Mouse (Mus musculus): ENCODE data around the gene Trpc7.

The Trpc7 gene

DNA sequence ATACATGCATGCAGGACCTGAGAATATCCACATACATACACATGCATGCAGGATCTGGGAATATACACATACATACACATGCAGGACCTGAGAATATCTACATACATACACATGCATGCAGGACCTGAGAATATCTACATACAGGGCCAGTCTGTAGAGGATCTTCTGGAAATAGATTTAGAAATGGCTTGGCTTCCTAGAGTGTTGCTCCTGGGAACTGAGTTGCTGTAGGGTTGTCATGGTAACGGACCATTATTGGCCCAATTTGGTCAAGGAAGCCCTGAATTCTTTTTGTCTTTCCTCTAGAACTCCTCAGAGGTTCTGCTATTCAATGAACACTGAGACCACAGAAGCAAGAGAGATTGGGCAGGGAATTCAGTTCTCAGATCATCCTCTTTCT lies 113.2 kb downstream of the Trpc7 start:
- DNase-seq = no peak

DNA sequence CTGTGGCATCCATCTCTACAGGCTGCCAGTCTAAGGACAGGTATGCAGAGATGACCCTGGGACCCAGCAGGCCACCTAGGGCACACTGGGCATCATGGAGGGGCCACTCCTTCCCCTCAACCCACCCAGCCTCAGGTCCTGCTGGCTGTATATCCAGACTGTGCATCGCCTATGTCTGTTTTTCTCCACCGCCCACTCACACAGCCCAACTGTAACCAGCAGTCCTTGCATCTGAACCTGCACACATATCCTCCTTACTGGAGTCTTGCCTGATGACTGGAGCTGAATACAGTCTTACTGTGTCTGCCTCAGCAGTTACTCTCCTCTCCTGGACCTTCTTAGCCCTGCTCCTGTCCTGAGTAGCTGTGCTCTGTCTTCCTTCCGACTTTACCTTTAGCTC lies 114.1 kb downstream of the Trpc7 start:
- no peak for DNase-seq

GRCm38 (mm10) chr13:56780746-56781469 lies 114.9 kb downstream of the Trpc7 start:
- no peak for DNase-seq

GRCm38 (mm10) chr13:56774304-56774703 lies 121.5 kb downstream of the Trpc7 start:
- DNase-seq = no peak

- DNase-seq = no peak
These were observed 122.4 kb downstream of the Trpc7 start for GRCm38 (mm10) chr13:56773262-56773870.

DNA sequence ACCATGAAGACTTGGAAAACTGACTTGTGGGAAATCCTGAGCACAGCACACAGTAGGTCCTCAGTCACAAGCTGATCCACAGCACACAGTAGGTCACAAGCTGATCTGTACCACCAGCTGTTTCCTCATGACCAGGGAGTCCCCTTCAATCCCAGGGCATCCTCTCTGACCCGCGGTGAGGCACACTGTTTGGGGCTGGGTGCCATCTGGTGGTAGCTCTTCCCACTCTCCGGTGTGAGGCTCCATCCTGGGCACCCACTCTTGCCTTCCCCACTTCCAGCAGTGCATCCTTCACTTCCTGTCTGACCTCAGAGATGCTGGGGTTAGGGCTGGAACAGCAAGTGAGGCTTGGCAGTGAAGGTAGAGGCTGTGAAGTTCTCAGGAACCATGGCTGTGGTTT lies 123.2 kb downstream of the Trpc7 start:
- no peak for DNase-seq

- DNase-seq = no peak
These were observed 125.0 kb downstream of the Trpc7 start for GRCm38 (mm10) chr13:56770786-56771185.

DNA sequence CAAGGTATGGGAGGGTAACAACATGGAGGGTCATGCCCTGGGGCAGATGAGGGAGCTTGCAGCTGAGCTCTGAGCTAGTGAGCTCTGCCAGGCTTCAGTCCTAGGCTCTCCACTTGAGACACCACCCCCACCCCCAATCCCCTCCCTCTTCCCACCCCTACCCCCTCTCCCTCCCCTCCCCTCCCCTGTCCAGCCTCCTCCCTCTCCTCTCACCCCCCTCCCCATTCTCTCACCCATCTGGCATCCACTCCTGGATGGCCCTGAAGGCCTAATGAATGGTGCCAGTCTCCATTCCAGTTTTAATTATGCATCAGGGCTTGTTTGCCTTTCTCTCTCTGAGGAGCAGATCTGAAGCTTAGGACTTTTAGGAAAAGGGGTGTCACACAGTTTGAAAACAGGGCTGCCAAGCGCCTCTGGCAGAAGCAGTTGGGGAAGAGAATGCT lies 125.6 kb downstream of the Trpc7 start:
- no peak for DNase-seq

GRCm38 (mm10) chr13:56769431-56769830 lies 126.4 kb downstream of the Trpc7 start:
- no peak for DNase-seq

DNA sequence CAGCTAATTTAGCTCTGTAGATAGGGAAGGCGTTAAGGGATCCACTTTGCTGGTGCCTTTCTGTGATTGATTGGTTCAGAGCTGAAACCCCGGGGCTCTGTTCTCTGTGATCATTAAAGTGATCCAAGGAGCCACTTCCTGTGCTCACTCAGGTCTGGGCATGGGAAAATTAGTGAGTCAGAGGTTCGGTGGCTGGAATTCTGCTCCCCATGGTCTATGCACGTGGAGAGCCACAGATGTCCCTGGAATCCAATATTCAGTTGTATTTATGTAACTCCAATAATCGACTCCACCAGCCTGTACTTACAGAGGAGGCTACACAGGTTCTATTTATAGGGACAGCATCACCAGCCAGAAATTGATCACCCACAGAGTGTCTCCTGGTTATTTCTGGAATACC lies 129.6 kb downstream of the Trpc7 start:
- DNase-seq = no peak

GRCm38 (mm10) chr13:56765284-56766032 lies 130.3 kb downstream of the Trpc7 start:
- DNase-seq = no peak

- no peak for DNase-seq
These were observed 133.2 kb downstream of the Trpc7 start for GRCm38 (mm10) chr13:56762446-56763229.

DNA sequence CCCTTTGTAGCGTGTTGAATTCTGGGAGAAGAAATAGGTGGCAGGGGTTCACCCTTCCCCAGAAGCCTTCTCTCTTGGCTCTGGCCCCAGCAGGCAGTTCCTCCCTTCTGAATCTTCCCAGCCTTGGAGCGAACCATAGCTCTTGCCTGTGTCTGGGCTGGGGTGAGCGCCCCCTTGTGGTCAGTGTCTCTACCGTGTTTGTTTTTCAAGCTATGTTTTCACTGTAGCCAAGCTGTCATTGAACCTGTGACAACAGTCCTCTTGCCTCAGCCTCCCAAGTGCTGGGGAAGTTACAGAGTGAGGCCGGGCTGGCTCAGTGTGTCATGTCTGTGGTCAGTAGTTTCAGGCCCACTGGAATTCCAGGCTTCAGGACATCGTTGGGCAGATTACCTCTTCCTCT lies 137.3 kb downstream of the Trpc7 start:
- peak; percentile 63 for DNase-seq

DNA sequence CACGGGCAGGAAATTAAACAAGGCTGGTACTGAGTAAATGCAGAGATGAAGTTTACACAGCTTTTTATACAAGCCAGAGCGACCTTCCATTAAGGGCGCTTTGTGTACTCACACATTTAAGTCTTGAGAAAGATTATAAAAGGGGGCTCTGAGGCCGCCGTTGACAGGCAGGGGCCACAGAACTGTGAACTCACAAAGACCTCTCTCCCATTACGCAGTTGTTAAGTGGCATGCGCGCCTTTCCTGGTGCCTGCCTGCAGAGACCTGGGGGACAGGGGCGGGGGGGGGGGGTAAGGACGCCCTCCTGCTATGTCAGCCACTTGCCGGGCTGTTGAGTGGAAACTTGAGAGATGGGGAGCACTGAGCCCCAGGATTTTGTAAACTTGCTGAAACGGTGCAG lies 138.6 kb downstream of the Trpc7 start:
- no peak for DNase-seq

GRCm38 (mm10) chr13:56755871-56756270 lies 139.9 kb downstream of the Trpc7 start:
- no peak for DNase-seq

DNA sequence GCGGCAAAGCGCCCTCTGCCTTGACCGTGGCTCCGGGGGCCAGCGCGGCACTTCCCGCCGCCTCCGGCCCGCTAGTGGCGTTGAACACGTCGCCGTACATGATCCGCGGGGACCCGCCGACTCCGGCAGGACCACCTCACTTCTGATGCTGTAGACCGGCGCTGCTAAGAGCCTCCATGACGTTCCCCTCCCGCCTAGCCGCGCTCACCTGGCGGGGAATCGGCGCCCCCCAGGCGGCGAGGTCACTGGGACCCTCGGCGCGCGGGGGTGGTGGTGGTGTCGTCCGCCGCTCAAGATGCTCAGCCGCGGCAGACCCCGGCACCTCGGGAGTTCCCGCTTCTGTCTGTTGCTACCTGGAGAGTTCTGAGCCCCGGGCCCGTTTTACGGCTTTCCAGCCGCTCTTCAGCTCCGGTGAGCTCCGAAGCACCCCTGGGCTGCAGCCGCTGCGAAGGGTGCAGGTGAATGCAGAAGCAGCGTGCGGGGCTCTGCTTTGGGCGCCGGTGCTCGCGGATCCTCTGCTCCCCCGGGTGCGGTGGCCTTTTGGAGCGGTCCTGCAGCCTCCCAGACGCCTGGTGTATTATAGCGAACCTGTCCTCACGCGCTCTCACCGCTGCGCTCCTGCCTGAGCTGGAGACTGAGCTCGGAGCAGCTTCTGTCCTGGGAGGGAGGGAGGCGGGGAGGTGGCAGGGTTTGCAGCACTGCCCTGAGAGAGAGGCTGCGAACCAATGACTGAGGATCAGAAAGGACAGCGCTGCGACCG lies 142.4 kb downstream of the Trpc7 start, which contains the start of gene Gm45623:
TSS of gene Gm45623 (minus strand) at position 636 of the 760 bp plus-strand sequence.
- DNase-seq = no peak

GRCm38 (mm10) chr13:56752474-56753191 lies 143.2 kb downstream of the Trpc7 start:
- DNase-seq = no peak

- no peak for DNase-seq
These were observed 144.0 kb downstream of the Trpc7 start for GRCm38 (mm10) chr13:56751774-56752173.

GRCm38 (mm10) chr13:56749377-56749776 lies 146.4 kb downstream of the Trpc7 start:
- no peak for DNase-seq

GRCm38 (mm10) chr13:56747554-56747953 lies 148.2 kb downstream of the Trpc7 start:
- no peak for DNase-seq

- no peak for DNase-seq
These were observed 148.9 kb downstream of the Trpc7 start for GRCm38 (mm10) chr13:56746739-56747532.

Measured in cerebellum, adult 11 months (tissue).